Mouse (Mus musculus) frontal cortex, postnatal 14 days (tissue): ENCODE measurements at regions not wholly inside any gene's neighbourhood (a gene's known extent, or its start where the extent isn't known, plus 50 kb on each side); places are given as distances from the start of the nearest gene placed in this dataset.

Experiments
- DNase-seq, 2 experiments: peaks; one replicate each; pipeline ENCODE4 v3.0.0; 2022; ENCODE audit warnings: low spot score in 2 of 2

- no peak for DNase-seq
Measured at GRCm38 (mm10) chr7:117734994-117735698, 354.4 kb downstream of the Xylt1 start.

DNA sequence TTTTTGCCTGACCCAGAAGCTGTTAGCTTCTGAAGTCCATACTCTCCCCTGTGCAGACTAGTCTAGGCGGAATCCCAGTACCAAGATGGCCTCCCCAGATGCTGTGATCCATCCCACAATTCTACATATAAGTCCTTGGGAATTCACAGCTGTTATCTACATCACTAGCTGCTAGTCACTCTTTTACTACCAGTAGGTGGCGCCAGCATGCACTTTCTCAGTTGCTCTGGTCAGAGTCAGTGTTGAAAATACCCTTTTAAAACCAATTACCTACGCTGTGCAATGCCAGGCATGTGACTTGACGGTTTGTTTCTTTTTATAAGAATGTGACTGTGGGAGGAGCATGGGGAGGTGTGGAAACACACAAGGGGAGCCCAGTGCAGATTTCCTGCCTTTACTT, 348.3 kb downstream of the Xylt1 start:
- DNase-seq = no peak
